Mouse (Mus musculus) E14TG2a.4 (cell line): ENCODE measurements around the gene Rcor3.

Experiments
- CTCF ChIP-seq: conservative IDR thresholded peaks from 2 replicates; pipeline ENCODE4 v1.5.1; 2014; ENCODE audit warnings: low read length
- NANOG ChIP-seq: IDR thresholded peaks from 2 replicates; pipeline ENCODE4 v1.6.1; 2014; ENCODE audit warnings: borderline replicate concordance, low read length, mixed read lengths
- POU5F1 ChIP-seq: IDR thresholded peaks from 2 replicates; pipeline ENCODE4 v1.6.1; 2014; ENCODE audit warnings: low read length, borderline replicate concordance

DNA sequence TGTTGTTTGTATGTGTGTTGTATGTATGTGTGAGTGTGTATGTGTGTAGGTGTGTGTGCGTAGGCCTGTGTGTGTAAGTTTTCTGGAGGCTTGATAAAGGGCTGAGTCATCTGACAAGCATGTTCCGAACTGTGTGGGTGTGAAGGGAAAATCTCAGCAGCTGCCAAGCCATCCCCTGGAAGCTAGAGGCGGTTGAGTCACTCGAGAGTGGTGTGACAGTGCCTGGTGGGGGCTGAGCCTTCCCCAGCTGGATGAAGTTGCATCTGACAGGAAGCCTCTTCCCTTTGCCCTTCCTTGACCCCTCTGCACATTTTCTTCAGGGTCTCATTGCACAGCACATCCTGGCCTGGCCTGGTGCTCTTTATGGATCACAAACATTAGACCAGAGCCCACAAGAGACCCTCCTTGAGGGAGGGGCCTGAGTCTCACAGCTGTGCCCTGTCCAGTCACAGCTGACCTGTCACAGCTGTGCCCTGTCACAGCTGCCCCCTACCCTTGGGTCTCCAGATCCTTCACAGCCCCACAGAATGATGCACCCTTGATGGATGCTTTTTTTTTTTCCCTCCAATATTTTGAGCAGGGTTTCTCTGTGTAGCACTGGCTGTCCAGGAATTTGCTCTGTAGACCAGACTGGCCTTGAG lies 76.1 kb downstream of the Rcor3 start:
- TF ChIP-seq CTCF (no peak), NANOG (no peak), POU5F1 (no peak)
